Mouse (Mus musculus): ENCODE measurements around the gene Spa17.

Spa17 gene

GRCm38 (mm10) chr9:37613182-37613910, at the start of gene Spa17:
Spa17 (minus strand) TSS chr9:37613722.
- DNase-seq (ENCODE audit: low spot score in 2 of 2): peak; percentile 84 to 87

- DNase-seq (ENCODE audit: low spot score in 2 of 2): no peak
Observed at GRCm38 (mm10) chr9:37663210-37663609, 49.7 kb upstream of the Spa17 start.

GRCm38 (mm10) chr9:37659413-37659812, 45.9 kb upstream of the Spa17 start:
- DNase-seq (ENCODE audit: low spot score in 2 of 2): no peak

GRCm38 (mm10) chr9:37656931-37657481, 43.5 kb upstream of the Spa17 start, which contains the start of gene Tbrg1:
Tbrg1 (minus strand) TSS chr9:37657312.
- DNase-seq (ENCODE audit: low spot score in 2 of 2): peak; percentile 81 to 84

- peak; percentile 3 to 14 for DNase-seq (ENCODE audit: low spot score in 2 of 2)
Observed at GRCm38 (mm10) chr9:37656439-37656881, 42.9 kb upstream of the Spa17 start.

- DNase-seq (ENCODE audit: low spot score in 2 of 2): no peak
Observed at GRCm38 (mm10) chr9:37655961-37656360, 42.4 kb upstream of the Spa17 start.

GRCm38 (mm10) chr9:37653836-37654235, 40.3 kb upstream of the Spa17 start:
- DNase-seq (ENCODE audit: low spot score in 2 of 2): no peak

- DNase-seq (ENCODE audit: low spot score in 2 of 2): no peak
Observed at GRCm38 (mm10) chr9:37650639-37651038, 37.1 kb upstream of the Spa17 start.

- DNase-seq (ENCODE audit: low spot score in 2 of 2): no peak
Observed at GRCm38 (mm10) chr9:37646246-37646645, 32.7 kb upstream of the Spa17 start.

GRCm38 (mm10) chr9:37638721-37639120, 25.2 kb upstream of the Spa17 start:
- DNase-seq (ENCODE audit: low spot score in 2 of 2): no peak

- no peak for DNase-seq (ENCODE audit: low spot score in 2 of 2)
Observed at GRCm38 (mm10) chr9:37636800-37637542, 23.4 kb upstream of the Spa17 start.

- peak in 1 of 2 experiments; percentile 14 for DNase-seq (ENCODE audit: low spot score in 2 of 2)
Observed at GRCm38 (mm10) chr9:37636335-37636734, 22.8 kb upstream of the Spa17 start.

- no peak for DNase-seq (ENCODE audit: low spot score in 2 of 2)
Observed at GRCm38 (mm10) chr9:37634269-37634668, 20.7 kb upstream of the Spa17 start.

GRCm38 (mm10) chr9:37632305-37632704, 18.8 kb upstream of the Spa17 start:
- DNase-seq (ENCODE audit: low spot score in 2 of 2): no peak

- no peak for DNase-seq (ENCODE audit: low spot score in 2 of 2)
Observed at GRCm38 (mm10) chr9:37629941-37630340, 16.4 kb upstream of the Spa17 start.

- no peak for DNase-seq (ENCODE audit: low spot score in 2 of 2)
Observed at GRCm38 (mm10) chr9:37628581-37628980, 15.1 kb upstream of the Spa17 start.

- no peak for DNase-seq (ENCODE audit: low spot score in 2 of 2)
Observed at GRCm38 (mm10) chr9:37627263-37627662, 13.7 kb upstream of the Spa17 start.

GRCm38 (mm10) chr9:37626103-37626567, 12.6 kb upstream of the Spa17 start:
- DNase-seq (ENCODE audit: low spot score in 2 of 2): no peak

GRCm38 (mm10) chr9:37625641-37626040, 12.1 kb upstream of the Spa17 start:
- no peak for DNase-seq (ENCODE audit: low spot score in 2 of 2)

GRCm38 (mm10) chr9:37625129-37625528, 11.6 kb upstream of the Spa17 start:
- no peak for DNase-seq (ENCODE audit: low spot score in 2 of 2)

- no peak for DNase-seq (ENCODE audit: low spot score in 2 of 2)
Observed at GRCm38 (mm10) chr9:37624502-37624901, 11.0 kb upstream of the Spa17 start.

GRCm38 (mm10) chr9:37623981-37624380, 10.5 kb upstream of the Spa17 start:
- DNase-seq (ENCODE audit: low spot score in 2 of 2): no peak

Data from urinary bladder, adult 18-20 months (tissue).